Mouse (Mus musculus): ENCODE results near the gene Prl3d1. TPM values are rescaled to one million over a fixed set of nuclear protein-coding genes. Genes with fewer than 3 reads are reported as not detected.
"Not testable (repeated sequence)": the region's sequence is repeated elsewhere in the genome, so short reads cannot be mapped to it uniquely, and the experiment has no call there.

Prl3d1 gene
- polyA plus RNA-seq (2014; fragmentation: Nextera tagmentation; extraction: Ambion mirVana), result not detected in 2 replicates

- not testable (repeated sequence) for H3K4me1 ChIP-seq (ENCODE audit: control insufficient read depth in 2 of 2, insufficient read depth in 2 of 2, low read length in 2 of 2); H3K27me3 ChIP-seq (ENCODE audit: control insufficient read depth, insufficient read depth, low read length); H3K9me3 ChIP-seq (ENCODE audit: control insufficient read depth, low read length); ATAC-seq (ENCODE audit: insufficient number of reproducible peaks, insufficient read depth, low FRiP score, low read depth); H3K9ac ChIP-seq (ENCODE audit: low read length); H3K4me3 ChIP-seq (ENCODE audit: control insufficient read depth in 1 of 2, insufficient read depth in 1 of 2, low read depth in 1 of 2, low read length in 2 of 2); H3K4me2 ChIP-seq (ENCODE audit: low read length); H3K27ac ChIP-seq (replicated peaks in 1 of 2; ENCODE audit: control insufficient read depth in 1 of 2, insufficient read depth in 1 of 2, low read depth in 2 of 2, low read length in 2 of 2); H3K36me3 ChIP-seq (ENCODE audit: control insufficient read depth, insufficient read depth, low read length)
- 82% methylated on average over 5 of the region's 5 CpGs for whole genome bisulfite sequencing
These were observed at the start of gene Prl3d1 for GRCm38 (mm10) chr13:27093890-27094289. Prl3d1 (plus strand) TSS chr13:27094190.

DNA sequence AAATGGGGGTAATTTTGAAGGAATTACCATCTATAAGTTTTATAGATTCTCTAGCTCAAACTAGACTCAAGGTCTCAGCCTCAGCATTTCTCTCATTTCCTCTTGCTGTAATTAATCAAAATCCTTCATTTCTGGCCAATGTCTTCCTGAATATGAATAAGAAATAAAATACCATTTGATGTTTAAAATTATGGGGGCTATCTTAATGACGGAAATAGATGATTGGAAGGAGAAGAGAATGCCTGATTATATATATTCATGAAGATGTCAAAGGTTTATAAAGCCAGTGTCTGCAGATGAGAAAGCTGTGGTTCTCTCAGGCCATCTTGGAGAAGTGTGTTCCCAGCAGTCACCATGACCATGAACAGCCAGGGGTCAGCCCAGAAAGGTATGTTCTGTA lies 36.7 kb upstream of the Prl3d1 start, which contains the start of gene Prl:
TSS of gene Prl (plus strand) at position 301 of the 400 bp plus-strand sequence.
- no peaks in the 10 kb centered on the region for H3K27me3 ChIP-seq (ENCODE audit: control insufficient read depth, insufficient read depth, low read length)
- H3K27ac ChIP-seq (replicated peaks in 1 of 2; ENCODE audit: control insufficient read depth in 1 of 2, insufficient read depth in 1 of 2, low read depth in 2 of 2, low read length in 2 of 2), result no peak within 1 kb of the TSS
- H3K9me3 ChIP-seq (ENCODE audit: control insufficient read depth, low read length), result no peaks in the 10 kb centered on the region
- no peak within 1 kb of the TSS for H3K9ac ChIP-seq (ENCODE audit: low read length)
- H3K36me3 ChIP-seq (ENCODE audit: control insufficient read depth, insufficient read depth, low read length), result no peaks in the 10 kb centered on the region
- 83% methylated on average over 1 of the region's 1 CpGs for WGBS
- H3K4me1 ChIP-seq (ENCODE audit: control insufficient read depth in 2 of 2, insufficient read depth in 2 of 2, low read length in 2 of 2), result no peaks in the 10 kb centered on the region
- no peak within 1 kb of the TSS for H3K4me2 ChIP-seq (ENCODE audit: low read length)
- no peak within 1 kb of the TSS for H3K4me3 ChIP-seq (ENCODE audit: control insufficient read depth in 1 of 2, insufficient read depth in 1 of 2, low read depth in 1 of 2, low read length in 2 of 2)
- no peak for ATAC-seq (ENCODE audit: insufficient number of reproducible peaks, insufficient read depth, low FRiP score, low read depth)

- H3K36me3 ChIP-seq (ENCODE audit: control insufficient read depth, insufficient read depth, low read length), result no peaks in the 10 kb centered on the region
- 54% methylated on average over 7 of the region's 7 CpGs for WGBS
- no peak overlapping the region for H3K4me2 ChIP-seq (ENCODE audit: low read length)
These were observed 34.8 kb upstream of the Prl3d1 start for GRCm38 (mm10) chr13:27059177-27059576.

GRCm38 (mm10) chr13:27121398-27121797 lies 27.4 kb downstream of the Prl3d1 start, which contains the start of gene Prl3d2:
Prl3d2 (plus strand) TSS chr13:27121698.
- H3K9me3 ChIP-seq (ENCODE audit: control insufficient read depth, low read length); H3K9ac ChIP-seq (ENCODE audit: low read length); H3K4me3 ChIP-seq (ENCODE audit: control insufficient read depth in 1 of 2, insufficient read depth in 1 of 2, low read depth in 1 of 2, low read length in 2 of 2); H3K27me3 ChIP-seq (ENCODE audit: control insufficient read depth, insufficient read depth, low read length); H3K4me1 ChIP-seq (ENCODE audit: control insufficient read depth in 2 of 2, insufficient read depth in 2 of 2, low read length in 2 of 2); H3K36me3 ChIP-seq (ENCODE audit: control insufficient read depth, insufficient read depth, low read length); ATAC-seq (ENCODE audit: insufficient number of reproducible peaks, insufficient read depth, low FRiP score, low read depth); H3K27ac ChIP-seq (replicated peaks in 1 of 2; ENCODE audit: control insufficient read depth in 1 of 2, insufficient read depth in 1 of 2, low read depth in 2 of 2, low read length in 2 of 2); H3K4me2 ChIP-seq (ENCODE audit: low read length): not testable (repeated sequence)
- WGBS, result 79% methylated on average over 4 of the region's 4 CpGs

More at GRCm38 (mm10) chr13:27059177-27059576, 34.8 kb upstream of the Prl3d1 start:
- no peak for ATAC-seq (ENCODE audit: insufficient number of reproducible peaks, insufficient read depth, low FRiP score, low read depth)
- Histone ChIP-seq H3K27ac (replicated peaks in 1 of 2; ENCODE audit: control insufficient read depth in 1 of 2, insufficient read depth in 1 of 2, low read depth in 2 of 2, low read length in 2 of 2) (no peak overlapping the region), H3K4me1 (ENCODE audit: control insufficient read depth in 2 of 2, insufficient read depth in 2 of 2, low read length in 2 of 2) (no peaks in the 10 kb centered on the region), H3K9ac (ENCODE audit: low read length) (no peak overlapping the region), H3K9me3 (ENCODE audit: control insufficient read depth, low read length) (no peaks in the 10 kb centered on the region), H3K27me3 (ENCODE audit: control insufficient read depth, insufficient read depth, low read length) (no peaks in the 10 kb centered on the region), H3K4me3 (ENCODE audit: control insufficient read depth in 1 of 2, insufficient read depth in 1 of 2, low read depth in 1 of 2, low read length in 2 of 2) (no peak overlapping the region)

DNA sequence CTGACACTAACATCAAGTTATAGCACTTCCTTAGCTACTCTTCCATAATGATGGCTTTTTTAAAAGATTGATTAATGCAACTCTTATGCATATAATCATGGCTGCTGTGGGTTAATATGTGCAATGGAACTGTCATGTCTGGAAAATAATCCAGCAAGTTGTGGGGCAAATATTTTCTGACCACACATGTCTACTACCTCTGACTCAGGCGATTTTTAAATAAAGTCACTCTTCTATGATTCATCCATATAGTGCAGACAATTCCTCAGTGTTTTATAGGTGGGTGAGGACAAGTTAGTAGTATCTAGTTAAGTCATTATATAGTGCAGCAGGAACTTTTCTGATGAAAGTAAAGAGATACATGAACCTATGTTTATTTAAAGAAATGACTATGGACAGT lies 54.3 kb downstream of the Prl3d1 start:
- no peaks in the 10 kb centered on the region for H3K27me3 ChIP-seq (ENCODE audit: control insufficient read depth, insufficient read depth, low read length)
- H3K9ac ChIP-seq (ENCODE audit: low read length), result no peak overlapping the region
- no peak for ATAC-seq (ENCODE audit: insufficient number of reproducible peaks, insufficient read depth, low FRiP score, low read depth)
- H3K36me3 ChIP-seq (ENCODE audit: control insufficient read depth, insufficient read depth, low read length), result no peaks in the 10 kb centered on the region
- H3K9me3 ChIP-seq (ENCODE audit: control insufficient read depth, low read length), result no peaks in the 10 kb centered on the region
- WGBS, result 40% methylated on average over 1 of the region's 1 CpGs
- H3K4me2 ChIP-seq (ENCODE audit: low read length), result no peak overlapping the region
- H3K4me3 ChIP-seq (ENCODE audit: control insufficient read depth in 1 of 2, insufficient read depth in 1 of 2, low read depth in 1 of 2, low read length in 2 of 2), result no peak overlapping the region
- H3K27ac ChIP-seq (replicated peaks in 1 of 2; ENCODE audit: control insufficient read depth in 1 of 2, insufficient read depth in 1 of 2, low read depth in 2 of 2, low read length in 2 of 2), result no peak overlapping the region
- H3K4me1 ChIP-seq (ENCODE audit: control insufficient read depth in 2 of 2, insufficient read depth in 2 of 2, low read length in 2 of 2), result no peaks in the 10 kb centered on the region

Other genes with a start within 250 kb of the Prl3d1 start
- not detected in 2 replicates for gene Prl, start 36.6 kb upstream of the Prl3d1 start, polyA plus RNA-seq (2014; fragmentation: Nextera tagmentation; extraction: Ambion mirVana)
- not detected in 2 replicates for gene Prl3d2, start 27.5 kb downstream of the Prl3d1 start, polyA plus RNA-seq (2014; fragmentation: Nextera tagmentation; extraction: Ambion mirVana)
- gene Prl3d3, start 62.6 kb downstream of the Prl3d1 start, polyA plus RNA-seq (2014; fragmentation: Nextera tagmentation; extraction: Ambion mirVana), result not detected in 2 replicates
- gene Prl3c1, start 102.5 kb downstream of the Prl3d1 start, polyA plus RNA-seq (2014; fragmentation: Nextera tagmentation; extraction: Ambion mirVana), result not detected in 2 replicates
- gene Prl3b1, start 147.7 kb downstream of the Prl3d1 start, polyA plus RNA-seq (2014; fragmentation: Nextera tagmentation; extraction: Ambion mirVana), result not detected in 2 replicates
- not detected in 2 replicates for gene Prl3a1, start 165.2 kb downstream of the Prl3d1 start, polyA plus RNA-seq (2014; fragmentation: Nextera tagmentation; extraction: Ambion mirVana)
- gene Prl6a1, start 218.4 kb downstream of the Prl3d1 start, polyA plus RNA-seq (2014; fragmentation: Nextera tagmentation; extraction: Ambion mirVana), result not detected in 2 replicates